Mouse (Mus musculus) lung, adult 2 months (tissue): ENCODE measurements around the gene Gm19684. TPM values are rescaled to one million over a fixed set of nuclear protein-coding genes. Genes with fewer than 3 reads are reported as not detected.
"Not testable (repeated sequence)": the region's sequence is repeated elsewhere in the genome, so short reads cannot be mapped to it uniquely, and the experiment has no call there.

Source experiments
- DNase-seq: peaks from one replicate; pipeline ENCODE4 v3.0.0; 2022
- H3K4me1 ChIP-seq: fragments of 200-500 bp; 2 replicates; pipeline ENCODE4 v1.6.1; 2011; ENCODE audit warnings: low read length; ENCODE audit not compliant: control insufficient read depth, insufficient read depth
- H3K4me3 ChIP-seq: fragments of 200-500 bp; replicated peaks from 2 replicates; pipeline ENCODE3; 2011; ENCODE audit warnings: low read depth, mild to moderate bottlenecking, control low read depth, low read length; ENCODE audit errors: extremely low read depth
- CTCF ChIP-seq: fragments of 200-500 bp; IDR thresholded peaks from 2 replicates; pipeline ENCODE4 v1.5.1; 2011; ENCODE audit warnings: mild to moderate bottlenecking, low read length, control low read depth; ENCODE audit not compliant: insufficient read depth
- POLR2A ChIP-seq: fragments of 200-500 bp; IDR thresholded peaks from 2 replicates; pipeline ENCODE4 v1.6.1; 2011; ENCODE audit warnings: low read depth, mild to moderate bottlenecking, control low read depth, low read length, borderline replicate concordance; ENCODE audit errors: extremely low read depth
- WGBS: fragments of 180-500 bp; shearing (Covaris S2); methylation state at CpG from one replicate; pipeline ENCODE4 v1.1.7; 2018; 5-methylcytosine and 5-hydroxymethylcytosine counted together
- polyA plus RNA-seq: library from polyadenylated mRNA; depleted of rRNA; stranded (reverse); fragments of >200 nt; gene quantifications from 2 replicates; pipeline ENCODE4 v1.2.3, GENCODE M21; 2012

Gm19684 gene
- polyA plus RNA-seq, 1 experiment, result 0.22 TPM

- TF ChIP-seq POLR2A, result no peak
- no peak for TF ChIP-seq CTCF
- 1% methylated on average over 78 of the region's 78 CpGs for WGBS
- DNase-seq, result peak; percentile 24
- H3K4me3 ChIP-seq, result peak overlapping the region; percentile 78
- no peaks in the 10 kb centered on the region for H3K4me1 ChIP-seq
Observed at GRCm38 (mm10) chr17:36145111-36145860, 23.8 kb downstream of the Gm19684 start.

- WGBS, result 7% methylated on average over 13 of the region's 13 CpGs
- H3K4me3 ChIP-seq, result peak overlapping the region; percentile 78
- DNase-seq, H3K4me1 ChIP-seq: not testable (repeated sequence)
Observed at GRCm38 (mm10) chr17:36145861-36146156, 24.3 kb downstream of the Gm19684 start.

- not testable (repeated sequence) for DNase-seq, H3K4me1 ChIP-seq, H3K4me3 ChIP-seq
- 86% methylated on average over 1 of the region's 1 CpGs for WGBS
Observed at GRCm38 (mm10) chr17:36146937-36147336, 25.5 kb downstream of the Gm19684 start.

- WGBS, result 90% methylated on average over 5 of the region's 5 CpGs
Observed at GRCm38 (mm10) chr17:36148468-36148867, 27.0 kb downstream of the Gm19684 start.

GRCm38 (mm10) chr17:36151200-36151599, 29.7 kb downstream of the Gm19684 start:
- not testable (repeated sequence) for H3K4me1 ChIP-seq, DNase-seq, H3K4me3 ChIP-seq
- WGBS, result 34% methylated on average over 4 of the region's 4 CpGs

More at GRCm38 (mm10) chr17:36148468-36148867, 27.0 kb downstream of the Gm19684 start:
- not testable (repeated sequence) for H3K4me1 ChIP-seq, DNase-seq, H3K4me3 ChIP-seq

GRCm38 (mm10) chr17:36154271-36155149, 33.0 kb downstream of the Gm19684 start:
- no peak for DNase-seq
- TF ChIP-seq POLR2A, result no peak
- no peak for TF ChIP-seq CTCF
- WGBS, result 18% methylated on average over 3 of the region's 3 CpGs
- H3K4me1 ChIP-seq, result no peaks in the 10 kb centered on the region
- H3K4me3 ChIP-seq, result no peak overlapping the region

- under 1% methylated on average over 36 of the region's 36 CpGs for WGBS
- H3K4me1 ChIP-seq, H3K4me3 ChIP-seq, DNase-seq: not testable (repeated sequence)
Observed at GRCm38 (mm10) chr17:36157782-36158181, 36.3 kb downstream of the Gm19684 start.

GRCm38 (mm10) chr17:36158264-36158663, 36.8 kb downstream of the Gm19684 start:
- not testable (repeated sequence) for H3K4me1 ChIP-seq, DNase-seq, H3K4me3 ChIP-seq
- WGBS, result 23% methylated on average over 11 of the region's 11 CpGs

GRCm38 (mm10) chr17:36161129-36162051, 39.9 kb downstream of the Gm19684 start:
- peaks cover 3% of the 10 kb centered on the region; the same call in 1 of the 2 replicates for H3K4me1 ChIP-seq
- no peak for DNase-seq
- peak overlapping the region; percentile 46 for H3K4me3 ChIP-seq
- 3% methylated on average over 56 of the region's 56 CpGs for WGBS
- TF ChIP-seq POLR2A (no peak), CTCF (no peak)

- DNase-seq, H3K4me1 ChIP-seq, H3K4me3 ChIP-seq: not testable (repeated sequence)
- 28% methylated on average over 2 of the region's 2 CpGs for WGBS
Observed at GRCm38 (mm10) chr17:36166901-36167300, 45.4 kb downstream of the Gm19684 start.
